Mouse (Mus musculus) stomach, embryonic 14.5 days (tissue): Measurements from ENCODE around the gene Ly6g5c. TPM values are rescaled to one million over a fixed set of nuclear protein-coding genes. Genes with fewer than 3 reads are reported as not detected.

ENCODE experiments used
- ATAC-seq: fragments of 200-750 bp; cut with Nextera tagmentation; 2 replicates; pipeline ENCODE4 v1.8.0; 2017; ENCODE audit warnings: low read depth, moderate TSS enrichment; ENCODE audit not compliant: insufficient number of reproducible peaks, insufficient read depth, low FRiP score
- H3K27ac ChIP-seq: fragments of 300-500 bp; sonication (generic); 2 replicates; pipeline ENCODE4 v1.5.1; 2014; ENCODE audit warnings: mild to moderate bottlenecking, low read length, moderate library complexity, mixed read lengths
- H3K27me3 ChIP-seq: fragments of 300-500 bp; sonication (generic); 2 replicates; pipeline ENCODE4 v1.6.1; 2014; ENCODE audit warnings: low read length, control low read depth, mixed read lengths; ENCODE audit not compliant: control insufficient read depth, insufficient read depth
- H3K36me3 ChIP-seq: fragments of 300-500 bp; sonication (generic); 2 replicates; pipeline ENCODE4 v1.6.1; 2014; ENCODE audit warnings: mild to moderate bottlenecking, control low read depth, low read length, moderate library complexity, mixed read lengths; ENCODE audit not compliant: control insufficient read depth, insufficient read depth
- H3K4me1 ChIP-seq: fragments of 300-500 bp; sonication (generic); 2 replicates; pipeline ENCODE4 v1.6.1; 2014; ENCODE audit warnings: low read length, control low read depth, mixed read lengths; ENCODE audit not compliant: control insufficient read depth, insufficient read depth
- H3K4me2 ChIP-seq: fragments of 300-500 bp; sonication (generic); replicated peaks from 2 replicates; pipeline ENCODE4 v1.6.1; 2014; ENCODE audit warnings: low read depth, low read length, control low read depth
- H3K4me3 ChIP-seq: fragments of 300-500 bp; sonication (generic); 2 replicates; pipeline ENCODE4 v1.5.1; 2014; ENCODE audit warnings: low read depth, low read length, control low read depth
- H3K9ac ChIP-seq: fragments of 300-500 bp; sonication (generic); replicated peaks from 2 replicates; pipeline ENCODE4 v1.6.1; 2014; ENCODE audit warnings: low read depth, mild to moderate bottlenecking, control low read depth, low read length, moderate library complexity, mixed read lengths
- H3K9me3 ChIP-seq: fragments of 300-500 bp; sonication (generic); 2 replicates; pipeline ENCODE4 v1.6.1; 2016; ENCODE audit warnings: low read depth, low read length, control low read depth; ENCODE audit not compliant: control insufficient read depth
- WGBS: fragments of 180-500 bp; shearing (Covaris S2); extraction: QIAGEN DNeasy Blood & Tissue Kit; methylation state at CpG from one replicate; pipeline ENCODE4 v1.1.7; 2014; 5-methylcytosine and 5-hydroxymethylcytosine counted together
- polyA plus RNA-seq: library from polyadenylated mRNA; unstranded; fragments of >200 nt; fragmentation: Nextera tagmentation; extraction: Ambion mirVana; gene quantifications from 2 replicates; pipeline ENCODE4 v1.2.1, GENCODE M21; 2014

Ly6g5c gene
- polyA plus RNA-seq, 1 experiment from 2014 or later, result not detected

DNA sequence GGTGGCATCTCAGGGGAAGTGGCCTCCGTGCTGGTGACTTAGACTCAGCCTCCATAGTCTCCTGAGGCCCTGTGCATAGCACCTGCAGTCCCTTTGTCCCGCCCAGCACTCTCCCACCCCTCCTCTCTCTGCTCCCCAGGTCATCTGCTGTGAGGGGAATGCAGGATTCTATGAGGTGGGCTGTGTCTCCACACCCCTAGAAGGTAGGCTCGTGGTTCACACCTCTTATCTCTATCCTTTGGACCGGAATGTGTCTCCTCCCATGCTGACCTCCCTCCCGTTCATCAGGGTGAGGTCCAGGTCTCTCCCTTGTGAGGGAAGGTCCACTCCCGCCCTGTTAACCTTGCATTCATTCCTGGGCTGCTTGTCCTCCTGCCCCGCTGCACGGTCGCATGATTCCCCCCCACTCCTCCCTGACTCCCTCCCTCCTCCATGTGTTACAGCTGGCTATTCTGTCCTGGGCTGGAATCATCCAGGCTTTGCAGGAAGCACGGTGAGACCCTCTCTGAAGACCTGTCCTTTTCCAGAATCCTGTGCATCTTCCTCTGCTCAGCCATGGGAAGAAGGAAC lies 7.8 kb upstream of the Ly6g5c start:
- Histone ChIP-seq H3K4me2 (no peak overlapping the region), H3K9me3 (no peaks in the 10 kb centered on the region), H3K36me3 (peaks cover 64% of the 10 kb centered on the region), H3K27ac (no peak overlapping the region), H3K4me3 (no peak overlapping the region), H3K4me1 (no peaks in the 10 kb centered on the region), H3K27me3 (no peaks in the 10 kb centered on the region), H3K9ac (no peak overlapping the region)
- 54% methylated on average over 10 of the region's 10 CpGs for WGBS
- ATAC-seq, result no peak

DNA sequence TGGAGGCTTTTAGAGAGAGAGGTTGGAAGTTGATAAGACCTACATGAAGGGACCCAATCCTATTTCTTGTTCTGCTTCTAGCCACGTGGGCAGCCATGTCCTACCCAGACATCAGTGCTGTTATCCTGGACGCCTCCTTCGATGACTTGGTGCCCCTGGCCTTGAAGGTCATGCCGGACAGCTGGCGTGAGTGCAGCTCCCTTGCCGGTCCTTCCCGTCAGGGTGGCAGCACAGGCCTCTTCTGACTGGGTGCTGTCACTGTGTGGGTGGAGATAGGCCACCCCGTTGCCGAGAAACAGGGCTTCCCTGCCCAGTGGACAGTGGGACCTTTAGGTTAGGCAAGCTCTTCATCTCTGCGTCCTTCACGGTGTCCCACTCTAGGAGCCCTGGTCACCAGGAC lies 6.9 kb upstream of the Ly6g5c start:
- peaks cover 62% of the 10 kb centered on the region for H3K36me3 ChIP-seq
- H3K27me3 ChIP-seq, result no peaks in the 10 kb centered on the region
- no peak overlapping the region for H3K4me2 ChIP-seq
- no peak overlapping the region for H3K4me3 ChIP-seq
- H3K27ac ChIP-seq, result no peak overlapping the region
- 85% methylated on average over 11 of the region's 11 CpGs for WGBS
- H3K4me1 ChIP-seq, result 0 out of 2 replicates have a peak, but pooled peaks cover 2% of the 10 kb centered on the region
- H3K9me3 ChIP-seq, result no peaks in the 10 kb centered on the region
- no peak overlapping the region for H3K9ac ChIP-seq
- no peak for ATAC-seq

GRCm38 (mm10) chr17:35102299-35102698 lies 5.8 kb upstream of the Ly6g5c start:
- WGBS, result 72% methylated on average over 8 of the region's 8 CpGs
- 0 out of 2 replicates have a peak, but pooled peaks cover 3% of the 10 kb centered on the region for H3K4me1 ChIP-seq
- H3K9ac ChIP-seq, result no peak overlapping the region
- no peaks in the 10 kb centered on the region for H3K9me3 ChIP-seq
- ATAC-seq, result no peak
- peaks cover 52% of the 10 kb centered on the region for H3K36me3 ChIP-seq
- no peak overlapping the region for H3K27ac ChIP-seq
- no peak overlapping the region for H3K4me2 ChIP-seq
- no peaks in the 10 kb centered on the region for H3K27me3 ChIP-seq
- no peak overlapping the region for H3K4me3 ChIP-seq

DNA sequence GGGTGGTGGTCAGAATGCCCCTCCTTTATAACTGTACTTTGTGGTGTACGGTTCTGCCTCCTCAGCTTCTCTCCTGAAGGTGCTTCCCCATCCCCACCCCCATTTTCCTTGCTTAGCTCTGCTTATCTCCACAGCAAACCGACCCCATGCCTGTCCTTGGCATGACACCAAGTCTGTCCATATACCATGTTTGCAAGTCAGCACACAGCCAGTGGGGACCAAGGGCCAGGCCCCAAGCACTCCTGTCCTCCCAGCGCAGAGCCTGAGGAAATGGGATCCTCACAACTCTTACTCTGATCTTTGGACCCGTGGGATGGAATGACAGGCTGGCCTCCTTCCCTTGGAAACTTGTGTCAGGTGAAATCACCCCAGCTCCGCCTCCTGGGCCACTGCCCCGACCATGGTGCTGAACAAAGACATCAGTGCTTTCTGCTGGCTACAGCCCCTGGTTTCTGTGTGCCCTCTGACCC lies 4.8 kb upstream of the Ly6g5c start:
- no peaks in the 10 kb centered on the region for H3K9me3 ChIP-seq
- no peak overlapping the region for H3K9ac ChIP-seq
- H3K27ac ChIP-seq, result no peak overlapping the region
- no peak for ATAC-seq
- H3K4me1 ChIP-seq, result 0 out of 2 replicates have a peak, but pooled peaks cover 3% of the 10 kb centered on the region
- no peaks in the 10 kb centered on the region for H3K27me3 ChIP-seq
- H3K4me3 ChIP-seq, result no peak overlapping the region
- WGBS, result 67% methylated on average over 6 of the region's 6 CpGs
- H3K36me3 ChIP-seq, result peaks cover 43% of the 10 kb centered on the region
- no peak overlapping the region for H3K4me2 ChIP-seq

- Histone ChIP-seq H3K4me2 (no peak overlapping the region), H3K36me3 (peaks cover 36% of the 10 kb centered on the region), H3K4me3 (no peak overlapping the region), H3K9me3 (no peaks in the 10 kb centered on the region), H3K9ac (no peak overlapping the region), H3K4me1 (0 out of 2 replicates have a peak, but pooled peaks cover 3% of the 10 kb centered on the region), H3K27ac (no peak overlapping the region), H3K27me3 (no peaks in the 10 kb centered on the region)
- ATAC-seq, result no peak
- WGBS, result 90% methylated on average over 7 of the region's 7 CpGs
Observed at GRCm38 (mm10) chr17:35104079-35104478, 4.0 kb upstream of the Ly6g5c start.

GRCm38 (mm10) chr17:35104754-35105153 lies 3.3 kb upstream of the Ly6g5c start:
- no peak overlapping the region for H3K9ac ChIP-seq

DNA sequence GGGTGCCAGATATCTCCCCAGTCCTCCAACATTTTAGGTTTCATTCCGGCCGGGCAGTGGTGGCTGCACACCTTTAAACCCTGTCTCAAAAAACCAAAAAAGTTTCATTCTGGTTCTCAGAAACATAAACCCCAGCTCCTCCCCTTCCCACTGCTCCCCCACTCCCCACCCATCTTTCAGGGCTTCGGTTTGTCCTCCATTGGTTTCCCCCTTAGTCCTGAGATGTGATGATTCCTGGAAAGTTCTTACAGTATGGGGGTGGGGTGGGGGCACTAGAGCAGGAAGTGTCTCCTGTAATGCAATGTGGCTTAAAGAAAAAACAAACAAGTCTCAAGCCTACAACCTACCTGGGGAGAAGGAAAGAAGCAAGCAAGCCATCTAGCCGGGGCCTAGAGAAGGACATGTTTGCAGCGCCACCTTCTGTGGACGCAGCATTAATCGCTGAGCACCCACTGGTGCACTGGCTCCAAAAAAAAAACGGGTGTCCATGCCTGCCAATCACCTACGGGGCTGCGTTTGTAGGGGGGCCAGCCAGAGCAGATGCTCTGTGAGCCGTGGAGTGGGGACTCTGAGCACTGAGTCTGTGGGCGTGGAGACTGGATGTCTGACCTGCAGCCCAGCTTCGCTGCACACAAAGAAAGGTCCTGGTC lies 2.2 kb upstream of the Ly6g5c start:
- H3K36me3 ChIP-seq, result peaks cover 23% of the 10 kb centered on the region
- H3K9ac ChIP-seq, result no peak overlapping the region
- 0 out of 2 replicates have a peak, but pooled peaks cover 3% of the 10 kb centered on the region for H3K4me1 ChIP-seq
- no peaks in the 10 kb centered on the region for H3K27me3 ChIP-seq
- ATAC-seq, result no peak
- H3K4me2 ChIP-seq, result no peak overlapping the region
- no peak overlapping the region for H3K27ac ChIP-seq
- no peak overlapping the region for H3K4me3 ChIP-seq
- no peaks in the 10 kb centered on the region for H3K9me3 ChIP-seq
- 27% methylated on average over 13 of the region's 13 CpGs for WGBS

More at GRCm38 (mm10) chr17:35104754-35105153, 3.3 kb upstream of the Ly6g5c start:
- H3K9me3 ChIP-seq, result no peaks in the 10 kb centered on the region
- no peak overlapping the region for H3K27ac ChIP-seq
- H3K4me2 ChIP-seq, result no peak overlapping the region
- H3K4me3 ChIP-seq, result no peak overlapping the region
- no peak for ATAC-seq
- H3K36me3 ChIP-seq, result peaks cover 33% of the 10 kb centered on the region
- no peaks in the 10 kb centered on the region for H3K27me3 ChIP-seq
- 79% methylated on average over 6 of the region's 6 CpGs for WGBS
- 0 out of 2 replicates have a peak, but pooled peaks cover 3% of the 10 kb centered on the region for H3K4me1 ChIP-seq

DNA sequence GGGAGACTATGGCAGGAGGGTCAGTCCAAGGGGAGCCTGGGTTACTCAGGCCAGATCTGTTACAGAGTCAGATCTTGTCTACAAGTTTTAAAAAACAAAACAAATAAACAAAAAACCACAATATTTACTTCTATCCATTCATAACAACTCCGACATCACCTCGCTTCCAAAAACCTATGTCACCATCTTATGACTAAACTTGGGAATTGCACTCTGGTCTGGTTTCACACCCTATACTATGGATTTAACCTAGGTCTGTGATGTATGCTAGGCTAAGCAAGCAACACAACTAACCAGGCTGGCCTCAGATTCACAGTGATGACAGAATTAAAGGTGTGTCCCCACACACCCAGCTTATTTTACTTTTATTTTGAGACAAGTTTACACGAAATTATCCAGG lies 1.6 kb upstream of the Ly6g5c start:
- Histone ChIP-seq H3K9me3 (no peaks in the 10 kb centered on the region), H3K27ac (no peak overlapping the region), H3K9ac (no peak overlapping the region), H3K4me1 (0 out of 2 replicates have a peak, but pooled peaks cover 3% of the 10 kb centered on the region), H3K4me2 (no peak overlapping the region), H3K27me3 (no peaks in the 10 kb centered on the region), H3K36me3 (peaks cover 17% of the 10 kb centered on the region), H3K4me3 (no peak overlapping the region)
- 69% methylated on average over 3 of the region's 3 CpGs for WGBS
- no peak for ATAC-seq
